Mouse (Mus musculus) MEL (cell line): ENCODE data around the gene Znfx1. TPM values are rescaled to one million over a fixed set of nuclear protein-coding genes. Genes with fewer than 3 reads are reported as not detected.
"Not testable (repeated sequence)": the region's sequence is repeated elsewhere in the genome, so short reads cannot be mapped to it uniquely, and the experiment has no call there.

ENCODE experiments used
- DNase-seq: peaks from one replicate; pipeline ENCODE4 v3.0.0; 2011; ENCODE audit warnings: low read depth, low spot score
- H3K27ac ChIP-seq: 2 replicates; pipeline ENCODE4 v1.5.1; 2012; ENCODE audit warnings: low read depth, mild to moderate bottlenecking, control low read depth, low read length, moderate library complexity; ENCODE audit not compliant: control insufficient read depth
- H3K27me3 ChIP-seq, 2 experiments: fragments of 150-350 bp in 1 of 2; sonication (generic) in 1 of 2; 2 replicates each; pipeline ENCODE4 v1.6.1; 2012; ENCODE audit warnings: low read length in 2 of 2, mild to moderate bottlenecking in 2 of 2, improper control_type of control experiment in 1 of 2, moderate library complexity in 1 of 2; ENCODE audit not compliant: insufficient read depth in 2 of 2, control insufficient read depth in 1 of 2
- H3K36me3 ChIP-seq, 2 experiments: 2 replicates each; pipeline ENCODE4 v1.6.1; 2012 to 2014; ENCODE audit warnings: low read length in 2 of 2, improper control_type of control experiment in 1 of 2, inconsistent platforms in 1 of 2, mild to moderate bottlenecking in 1 of 2; ENCODE audit not compliant: insufficient read depth in 2 of 2, control insufficient read depth in 1 of 2
- H3K4me1 ChIP-seq, 2 experiments: fragments of 150-350 bp in 1 of 2; sonication (generic) in 1 of 2; 2 replicates each; pipeline ENCODE4 v1.6.1; 2012; ENCODE audit warnings: low read length in 2 of 2, improper control_type of control experiment in 1 of 2, mild to moderate bottlenecking in 1 of 2; ENCODE audit not compliant: insufficient read depth in 2 of 2, control insufficient read depth in 1 of 2
- H3K4me3 ChIP-seq, 2 experiments: fragments of 150-350 bp in 1 of 2; sonication (generic) in 1 of 2; 2 replicates each; pipeline ENCODE4 v1.5.1; 2012; ENCODE audit warnings: low read depth in 2 of 2, low read length in 2 of 2, mild to moderate bottlenecking in 2 of 2, moderate library complexity in 2 of 2, control low read depth in 1 of 2, improper control_type of control experiment in 1 of 2; ENCODE audit not compliant: control insufficient read depth in 1 of 2, insufficient read depth in 1 of 2
- H3K79me2 ChIP-seq: 2 replicates; pipeline ENCODE4 v1.6.1; 2012; ENCODE audit warnings: mild to moderate bottlenecking, low read length, moderate library complexity; ENCODE audit not compliant: control insufficient read depth, poor library complexity, insufficient read depth
- H3K9ac ChIP-seq: 2 replicates; pipeline ENCODE4 v1.6.1; 2012; ENCODE audit warnings: low read depth, mild to moderate bottlenecking, control low read depth, low read length, moderate library complexity; ENCODE audit not compliant: control insufficient read depth, poor library complexity, severe bottlenecking
- H3K9me3 ChIP-seq: fragments of 150-350 bp; sonication (generic); replicated peaks from 2 replicates; pipeline ENCODE4 v1.6.1; 2012; ENCODE audit warnings: mild to moderate bottlenecking, low read length, improper control_type of control experiment, moderate library complexity; ENCODE audit not compliant: insufficient read depth
- BHLHE40 ChIP-seq: IDR thresholded peaks from 2 replicates; pipeline ENCODE4 v1.6.1; 2012; ENCODE audit warnings: low read depth, mild to moderate bottlenecking, inconsistent platforms, low read length, improper control_type of control experiment, borderline replicate concordance
- CHD1 ChIP-seq: IDR thresholded peaks from 2 replicates; pipeline ENCODE4 v1.6.1; 2012; ENCODE audit warnings: low read depth, mild to moderate bottlenecking, inconsistent platforms, low read length, improper control_type of control experiment
- CHD2 ChIP-seq: IDR thresholded peaks from 2 replicates; pipeline ENCODE4 v1.6.1; 2011; ENCODE audit warnings: low read length, improper control_type of control experiment
- ELF1 ChIP-seq: IDR thresholded peaks from 2 replicates; pipeline ENCODE4 v1.6.1; 2014; ENCODE audit warnings: low read depth, mild to moderate bottlenecking, inconsistent platforms, low read length, improper control_type of control experiment, moderate library complexity
- GABPA ChIP-seq: IDR thresholded peaks from 2 replicates; pipeline ENCODE4 v1.6.1; 2012; ENCODE audit warnings: low read depth, mild to moderate bottlenecking, inconsistent platforms, low read length, improper control_type of control experiment, moderate library complexity
- GATA1 ChIP-seq: IDR thresholded peaks from 2 replicates; pipeline ENCODE4 v1.6.1; 2011; ENCODE audit warnings: low read depth, low read length, improper control_type of control experiment
- HCFC1 ChIP-seq: IDR thresholded peaks from 2 replicates; pipeline ENCODE4 v1.6.1; 2012; ENCODE audit warnings: low read depth, mild to moderate bottlenecking, inconsistent platforms, low read length, improper control_type of control experiment, moderate library complexity
- KAT2A ChIP-seq: conservative IDR thresholded peaks from 2 replicates; pipeline ENCODE4 v1.6.1; 2012; ENCODE audit warnings: low read depth, low read length, improper control_type of control experiment, inconsistent platforms
- MXI1 ChIP-seq: IDR thresholded peaks from 2 replicates; pipeline ENCODE4 v1.6.1; 2011; ENCODE audit warnings: mild to moderate bottlenecking, low read depth, low read length, improper control_type of control experiment
- MYB ChIP-seq: IDR thresholded peaks from 2 replicates; pipeline ENCODE4 v1.6.1; 2011; ENCODE audit warnings: mild to moderate bottlenecking, low read depth, low read length, improper control_type of control experiment
- MYC ChIP-seq: IDR thresholded peaks from 2 replicates; pipeline ENCODE4 v1.6.1; 2011; ENCODE audit warnings: low read depth, mild to moderate bottlenecking, low read length, improper control_type of control experiment, moderate library complexity
- NRF1 ChIP-seq: IDR thresholded peaks from 2 replicates; pipeline ENCODE4 v1.6.1; 2014; ENCODE audit warnings: low read depth, mild to moderate bottlenecking, inconsistent platforms, low read length, improper control_type of control experiment, moderate library complexity; ENCODE audit not compliant: poor library complexity, insufficient read depth, severe bottlenecking
- POLR2A ChIP-seq, 2 experiments: IDR thresholded peaks; 2 replicates each; pipeline ENCODE4 v1.6.1; 2011 to 2012; ENCODE audit warnings: low read length in 2 of 2, mild to moderate bottlenecking in 2 of 2, control low read depth in 1 of 2, improper control_type of control experiment in 1 of 2, low read depth in 1 of 2, moderate library complexity in 1 of 2; ENCODE audit not compliant: control insufficient read depth in 1 of 2, insufficient read depth in 1 of 2, poor library complexity in 1 of 2
- SIN3A ChIP-seq: IDR thresholded peaks from 2 replicates; pipeline ENCODE4 v1.6.1; 2012; ENCODE audit warnings: low read length, improper control_type of control experiment, inconsistent platforms
- TCF12 ChIP-seq: IDR thresholded peaks from 2 replicates; pipeline ENCODE4 v1.6.1; 2014; ENCODE audit warnings: low read depth, mild to moderate bottlenecking, inconsistent platforms, low read length, improper control_type of control experiment, moderate library complexity
- USF1 ChIP-seq: IDR thresholded peaks from 2 replicates; pipeline ENCODE4 v1.6.1; 2014; ENCODE audit warnings: low read depth, mild to moderate bottlenecking, inconsistent platforms, low read length, improper control_type of control experiment, moderate library complexity
- ZC3H11A ChIP-seq: IDR thresholded peaks from 2 replicates; pipeline ENCODE4 v1.6.1; 2012; ENCODE audit warnings: low read depth, mild to moderate bottlenecking, inconsistent platforms, low read length, improper control_type of control experiment
- ZKSCAN1 ChIP-seq: IDR thresholded peaks from 2 replicates; pipeline ENCODE4 v1.6.1; 2012; ENCODE audit warnings: low read depth, mild to moderate bottlenecking, inconsistent platforms, low read length, improper control_type of control experiment, moderate library complexity
- ZMIZ1 ChIP-seq: IDR thresholded peaks from 2 replicates; pipeline ENCODE4 v1.6.1; 2012; ENCODE audit warnings: low read depth, mild to moderate bottlenecking, inconsistent platforms, low read length, improper control_type of control experiment, moderate library complexity
- polyA plus RNA-seq, 2 experiments: library from polyadenylated mRNA; stranded (reverse) in 1 of 2; unstranded in 1 of 2; fragments of >175 nt in 1 of 2; fragments of >200 nt in 1 of 2; gene quantifications; 2 replicates each; pipeline versions ENCODE4 v1.2.1 to v1.2.4; 2012; ENCODE audit warnings: low replicate concordance in 2 of 2, low read depth in 1 of 2; ENCODE audit not compliant: insufficient read length in 2 of 2, insufficient read depth in 1 of 2, missing spikeins in 1 of 2
- total RNA-seq: library from RNA; depleted of rRNA; stranded (reverse); fragments of 300-350 nt; gene quantifications from 2 replicates; pipeline ENCODE4 v1.2.3, GENCODE M21; 2012

Znfx1 gene
- total and polyA plus RNA-seq, 3 experiments = 15.6 to 17.1 TPM; not detected in 1

- no peak for TF ChIP-seq ZC3H11A
- peak in 1 of 2 experiments; percentile 93; a peak in 2 of 4 replicates for TF ChIP-seq POLR2A (IDR thresholded peaks at IDR 0.05; ENCODE audit: control insufficient read depth in 1 of 2, insufficient read depth in 1 of 2, low read depth in 1 of 2, low read length in 2 of 2, poor library complexity in 1 of 2)
- TF ChIP-seq MYB = no peak
Observed at GRCm38 (mm10) chr2:167014702-167015381, 48.0 kb downstream of the Znfx1 start, which contains the start of gene Ddx27 (continued).

DNA sequence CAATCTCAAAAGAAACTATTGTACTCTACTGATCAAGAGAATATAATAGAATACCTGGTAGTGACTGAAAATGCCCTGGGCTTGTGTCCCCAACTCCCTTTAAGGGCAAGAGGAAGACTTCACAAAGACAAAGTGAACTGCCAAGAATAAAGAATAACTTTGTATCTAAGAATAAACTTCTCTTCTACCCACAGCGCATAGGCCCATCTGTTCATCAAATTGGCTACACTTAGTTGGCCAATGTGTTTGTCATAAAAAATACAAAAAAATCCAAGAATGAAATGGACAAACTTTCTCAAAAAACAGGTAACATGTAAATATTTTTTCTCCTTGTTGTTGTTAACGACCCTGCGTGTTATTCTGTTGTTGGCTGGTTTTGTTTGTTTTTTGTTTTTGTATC is 52.3 kb downstream of the Znfx1 start:
- Histone ChIP-seq H3K36me3 (no peaks in the 10 kb centered on the region), H3K4me1 (no peaks in the 10 kb centered on the region; a peak in 1 of 4 replicates), H3K9ac (no peak overlapping the region), H3K27ac (no peak overlapping the region), H3K27me3 (peaks cover 2 to 3% of the 10 kb centered on the region in 2 experiments; a peak in 1 of 4 replicates), H3K4me3 (no peak overlapping the region), H3K79me2 (peaks cover 5% of the 10 kb centered on the region), H3K9me3 (no peaks in the 10 kb centered on the region)
- no peak for TF ChIP-seq SIN3A
- no peak for TF ChIP-seq KAT2A
- TF ChIP-seq USF1 = no peak
- TF ChIP-seq ZMIZ1 = no peak
- no peak for TF ChIP-seq CHD2
- TF ChIP-seq NRF1 = no peak
- TF ChIP-seq BHLHE40 = no peak
- no peak for DNase-seq

DNA sequence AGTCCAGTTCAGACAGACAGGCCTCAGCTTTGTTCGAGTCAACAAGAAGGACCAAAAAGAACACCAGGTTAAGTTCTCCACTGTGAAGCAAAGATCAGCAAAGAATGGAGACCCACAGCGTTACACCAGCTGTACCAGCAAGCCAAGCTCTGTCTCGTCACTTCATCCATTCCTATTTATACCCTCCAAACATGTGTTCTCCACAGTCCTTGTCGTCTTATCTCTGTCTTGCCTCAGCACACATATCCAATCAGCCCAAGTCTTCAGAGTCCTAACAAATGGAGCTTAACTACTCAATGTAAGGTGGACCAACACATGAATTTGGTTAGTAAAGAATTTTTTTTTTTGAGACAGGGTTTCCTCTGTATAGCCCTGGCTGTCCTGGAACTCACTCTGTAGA is 53.3 kb downstream of the Znfx1 start:
- H3K9me3 ChIP-seq = no peaks in the 10 kb centered on the region
- no peaks in the 10 kb centered on the region for H3K36me3 ChIP-seq
- TF ChIP-seq TCF12 = no peak
- TF ChIP-seq ELF1 = no peak
- no peak for TF ChIP-seq MXI1
- TF ChIP-seq ZC3H11A = no peak
- no peak for TF ChIP-seq ZKSCAN1
- TF ChIP-seq ZMIZ1 = no peak
- TF ChIP-seq HCFC1 = no peak
- no peak for TF ChIP-seq CHD1
- no peak for TF ChIP-seq GABPA
- no peak for TF ChIP-seq GATA1
- no peak for TF ChIP-seq MYC
- TF ChIP-seq, all 39 proteins: peak for 0
- Histone ChIP-seq H3K4me3 (no peak overlapping the region), H3K4me1 (no peaks in the 10 kb centered on the region; a peak in 1 of 4 replicates), H3K79me2 (no peaks in the 10 kb centered on the region), H3K27ac (no peak overlapping the region), H3K27me3 (peaks cover 2 to 3% of the 10 kb centered on the region in 2 experiments; a peak in 1 of 4 replicates), H3K9ac (no peak overlapping the region)
- DNase-seq = no peak

DNA sequence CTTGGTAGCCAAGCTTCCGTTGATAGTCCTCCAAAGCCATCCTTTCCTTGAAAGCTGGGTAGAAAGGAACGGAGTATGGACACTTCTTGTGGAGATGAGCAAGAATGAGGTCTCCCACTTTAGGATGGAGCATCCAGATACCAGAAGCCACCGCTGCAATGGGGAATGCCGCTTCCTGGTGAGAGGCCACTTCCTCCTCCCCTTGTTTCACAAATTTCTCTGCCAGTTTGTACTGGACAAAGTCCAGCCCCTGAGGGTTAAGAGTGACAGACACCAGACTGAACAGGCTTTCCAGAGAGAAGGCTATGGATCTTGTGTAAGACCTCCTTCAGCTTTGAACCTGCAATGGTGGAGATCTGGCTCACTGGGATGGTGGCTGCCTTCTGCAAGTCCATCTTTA is 55.2 kb downstream of the Znfx1 start:
- H3K4me1 ChIP-seq, H3K4me3 ChIP-seq, H3K79me2 ChIP-seq, H3K36me3 ChIP-seq, H3K9me3 ChIP-seq, DNase-seq, H3K27me3 ChIP-seq, H3K9ac ChIP-seq, H3K27ac ChIP-seq: not testable (repeated sequence)
